Mouse (Mus musculus) heart, embryonic 15.5 days (tissue): ENCODE measurements around the gene Myom3. TPM values are rescaled to one million over a fixed set of nuclear protein-coding genes. Genes with fewer than 3 reads are reported as not detected.
A peak's percentile ranks its signal among the peaks of the same experiment; 100 is the strongest.

ENCODE experiments used
- ATAC-seq: fragments of 200-750 bp; cut with Nextera tagmentation; replicated peaks from 2 replicates; pipeline ENCODE4 v1.8.0; 2017; ENCODE audit warnings: low read depth, moderate TSS enrichment; ENCODE audit not compliant: insufficient number of reproducible peaks, insufficient read depth, low FRiP score
- H3K27ac ChIP-seq: fragments of 300-500 bp; sonication (generic); 2 replicates; pipeline ENCODE4 v1.5.1; 2015; ENCODE audit warnings: mild to moderate bottlenecking, inconsistent platforms
- H3K27me3 ChIP-seq: fragments of 300-500 bp; sonication (generic); 2 replicates; pipeline ENCODE4 v1.6.1; 2015; ENCODE audit warnings: inconsistent platforms
- H3K36me3 ChIP-seq: fragments of 300-500 bp; sonication (generic); 2 replicates; pipeline ENCODE4 v1.6.1; 2015; ENCODE audit warnings: mild to moderate bottlenecking, inconsistent platforms
- H3K4me1 ChIP-seq: fragments of 300-500 bp; sonication (generic); replicated peaks from 2 replicates; pipeline ENCODE4 v1.6.1; 2015; ENCODE audit warnings: inconsistent platforms
- H3K4me2 ChIP-seq: fragments of 300-500 bp; sonication (generic); 2 replicates; pipeline ENCODE4 v1.6.1; 2015; ENCODE audit warnings: inconsistent platforms, mild to moderate bottlenecking, moderate library complexity
- H3K4me3 ChIP-seq: fragments of 300-500 bp; sonication (generic); 2 replicates; pipeline ENCODE4 v1.5.1; 2015; ENCODE audit warnings: mild to moderate bottlenecking, inconsistent platforms
- H3K9ac ChIP-seq: fragments of 300-500 bp; sonication (generic); 2 replicates; pipeline ENCODE4 v1.6.1; 2015; ENCODE audit warnings: mild to moderate bottlenecking, inconsistent platforms
- H3K9me3 ChIP-seq: fragments of 300-500 bp; sonication (generic); replicated peaks from 2 replicates; pipeline ENCODE4 v1.6.1; 2016; ENCODE audit warnings: inconsistent platforms
- WGBS: fragments of 180-500 bp; shearing (Covaris S2); methylation state at CpG from one replicate; pipeline ENCODE4 v1.1.7; 2015; ENCODE audit warnings: mixed read lengths; 5-methylcytosine and 5-hydroxymethylcytosine counted together
- polyA plus RNA-seq: library from polyadenylated mRNA; unstranded; fragments of >200 nt; fragmentation: Nextera tagmentation; extraction: Ambion mirVana; gene quantifications from 2 replicates; pipeline ENCODE4 v1.2.1, GENCODE M21; 2015

The Myom3 gene
- polyA plus RNA-seq, 1 experiment from 2014 or later = 0.20 TPM

DNA sequence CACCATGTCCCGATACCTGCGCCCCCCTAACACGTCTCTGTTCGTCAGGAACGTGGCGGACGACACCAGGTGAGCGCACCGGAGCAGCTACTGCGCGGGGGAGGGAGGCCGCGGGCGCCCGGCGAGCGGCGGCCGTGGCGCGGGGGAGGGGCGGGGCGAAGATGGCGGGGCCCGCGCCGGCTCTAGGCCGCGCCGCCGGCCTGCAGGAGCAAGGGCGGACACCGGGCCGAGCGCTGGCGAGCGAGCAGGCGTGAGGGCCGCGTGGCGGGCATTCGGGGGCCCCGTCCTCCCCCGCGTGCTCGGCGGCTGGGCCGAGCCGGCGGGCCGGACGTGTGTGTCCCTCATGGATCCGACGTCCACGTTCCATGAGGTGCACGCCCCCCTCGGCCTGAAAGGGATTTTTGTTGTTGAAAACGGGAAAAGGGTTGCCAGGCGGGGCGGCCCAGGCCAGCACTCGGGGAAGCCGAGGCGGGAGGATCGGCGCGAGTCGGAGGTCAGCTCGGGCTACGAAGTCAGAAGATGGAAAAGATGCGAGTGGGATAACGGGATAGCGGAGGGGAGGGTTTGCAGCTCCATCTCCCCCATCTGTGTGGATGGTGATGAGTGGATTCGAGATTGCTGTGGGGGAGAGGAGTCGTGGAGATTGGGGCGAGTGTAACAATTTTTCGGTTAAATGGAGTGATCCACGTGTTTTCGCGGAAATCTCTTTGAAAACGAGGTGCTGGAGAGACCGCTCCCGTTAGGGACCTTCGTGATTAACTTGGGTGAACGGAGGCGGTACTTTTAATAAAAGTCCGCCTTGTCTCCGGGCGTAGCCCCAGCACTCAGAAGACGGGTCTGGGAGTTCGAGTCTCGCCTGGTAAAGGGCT, 96.9 kb downstream of the Myom3 start:
- Histone ChIP-seq H3K4me1 (peaks cover 43% of the 10 kb centered on the region), H3K36me3 (no peaks in the 10 kb centered on the region), H3K9me3 (no peaks in the 10 kb centered on the region), H3K4me2 (peak overlapping the region; percentile 64), H3K4me3 (peak overlapping the region; percentile 97), H3K9ac (peak overlapping the region; percentile 96), H3K27ac (peak overlapping the region; percentile 99), H3K27me3 (no peaks in the 10 kb centered on the region)
- peak; percentile 75 for ATAC-seq
- WGBS = under 1% methylated on average over 64 of the region's 91 CpGs

DNA sequence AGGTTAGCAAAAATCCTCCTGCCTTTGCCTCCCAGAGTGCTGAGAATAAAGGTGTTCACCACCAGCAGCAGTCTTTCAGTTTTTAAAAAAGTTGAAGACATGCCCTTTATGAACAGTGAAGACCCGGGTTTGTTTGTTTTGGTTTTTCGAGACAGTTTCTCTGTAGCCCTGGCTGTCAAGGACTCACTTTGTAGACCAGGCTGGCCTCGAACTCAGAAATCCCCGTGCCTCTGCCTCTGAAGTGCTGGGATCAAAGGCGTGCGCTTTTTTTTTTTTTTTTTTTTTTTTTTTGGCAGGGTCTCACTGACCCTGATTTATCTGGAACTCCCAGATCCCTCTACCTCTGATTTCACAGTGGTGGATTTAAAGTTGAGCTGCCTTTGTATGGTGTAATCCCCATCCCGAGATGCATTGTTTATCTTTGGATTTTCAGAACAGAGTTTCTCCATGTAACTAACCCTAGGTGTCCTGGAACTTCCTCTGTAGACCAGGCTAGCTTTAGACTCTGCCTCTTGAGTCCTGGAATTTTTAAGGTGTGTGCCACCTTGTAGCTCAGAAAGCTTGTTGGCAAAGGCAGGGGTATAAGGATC, 98.2 kb downstream of the Myom3 start:
- 0 out of 2 replicates have a peak overlapping the region, but pooled peaks have one; percentile 13 for H3K27ac ChIP-seq
- peaks cover 43% of the 10 kb centered on the region for H3K4me1 ChIP-seq
- H3K4me3 ChIP-seq = peak overlapping the region; percentile 97
- peak overlapping the region; percentile 64 for H3K4me2 ChIP-seq
- peaks cover 8% of the 10 kb centered on the region; the same call in 1 of the 2 replicates for H3K36me3 ChIP-seq
- peak overlapping the region; percentile 41 for H3K9ac ChIP-seq
- ATAC-seq = no peak
- H3K9me3 ChIP-seq = no peaks in the 10 kb centered on the region
- H3K27me3 ChIP-seq = no peaks in the 10 kb centered on the region
- WGBS = 8% methylated on average over 7 of the region's 7 CpGs

Other genes with a start within 250 kb of the Myom3 start
- 5.4 and 5.9 TPM in 2 replicates for gene Grhl3, start 186.1 kb upstream of the Myom3 start, polyA plus RNA-seq
- gene Ifnlr1, start 73.4 kb upstream of the Myom3 start, polyA plus RNA-seq = 0.64 and 0.94 TPM in 2 replicates
- 0.06 TPM in 2 replicates for gene Il22ra1, start 31.5 kb upstream of the Myom3 start, polyA plus RNA-seq
- 127 and 131 TPM in 2 replicates for gene Srsf10, start 96.0 kb downstream of the Myom3 start, polyA plus RNA-seq
- 123 and 130 TPM in 2 replicates for gene Pnrc2, start 114.1 kb downstream of the Myom3 start, polyA plus RNA-seq
- 0.49 and 0.55 TPM in 2 replicates for gene Cnr2, start 135.7 kb downstream of the Myom3 start, polyA plus RNA-seq
- gene Fuca1, start 161.0 kb downstream of the Myom3 start, polyA plus RNA-seq = 38.1 and 61.6 TPM in 2 replicates
- 80.2 and 82.4 TPM in 2 replicates for gene Hmgcl, start 186.7 kb downstream of the Myom3 start, polyA plus RNA-seq
- gene Gale, start 204.0 kb downstream of the Myom3 start, polyA plus RNA-seq = 17.6 and 24.8 TPM in 2 replicates
- gene Lypla2, start 212.9 kb downstream of the Myom3 start, polyA plus RNA-seq = 59.6 and 79.0 TPM in 2 replicates
- 34.0 and 57.7 TPM in 2 replicates for gene Pithd1, start 227.5 kb downstream of the Myom3 start, polyA plus RNA-seq